27 mouse cellular contexts compared by ENCODE assay signal in genomic region chr1:136418393-136418792, GRCm38 (mm10). TPM values are rescaled to one million over a fixed set of nuclear protein-coding genes. Genes with fewer than 3 reads are reported as not detected.
A peak's percentile ranks its signal among the peaks of the same experiment; 100 is the strongest.
DNase-seq lines count a peak whose midpoint lies in the region; ATAC-seq and TF ChIP-seq lines count a peak whose summit lies in the region.
"Had no signal": no experiment of that assay in that cellular context is flagged by ENCODE, and none has a peak within 500 bp of the region (broad histone marks: within the 10 kb centered on the region; RNA-seq: fewer than 3 reads in every experiment).

No protein-coding gene starts in this region.

- intact Hi-C loops in left cerebral cortex, postnatal 10 days (cut with DNase I) = loop anchor here (5.0 kb wide), 1 partner anchor 76 kb away; no protein-coding TSS in a partner anchor
- intact Hi-C loops in left cerebral cortex, postnatal 14 days (cut with DNase I) = no loop called here

- no peaks in the 10 kb centered on the region for H3K4me1 ChIP-seq in forebrain, postnatal 0 days (ENCODE audit: insufficient read depth)
- 0 out of 2 replicates have a peak, but pooled peaks cover 2% of the 10 kb centered on the region for H3K4me1 ChIP-seq in forebrain, embryonic 14.5 days (ENCODE audit: control insufficient read depth, insufficient read depth, low read length)
- H3K4me1 ChIP-seq: heart, embryonic 15.5 days had no signal

- no peaks in the 10 kb centered on the region for H3K27me3 ChIP-seq in forebrain, postnatal 0 days (ENCODE audit: insufficient read depth, low read length)
- no peaks in the 10 kb centered on the region for H3K27me3 ChIP-seq in forebrain, embryonic 14.5 days (replicated peaks; ENCODE audit: control insufficient read depth, insufficient read depth, low read length)
- H3K27me3 ChIP-seq: forebrain, embryonic 13.5 days; heart, embryonic 15.5 days; limb, embryonic 12.5 days; liver, embryonic 15.5 days; midbrain, embryonic 15.5 days; neural tube, embryonic 15.5 days; Patski had no signal

- ATAC-seq in forebrain, postnatal 0 days = no peak
- ATAC-seq in forebrain, embryonic 14.5 days = no peak
- ATAC-seq: forebrain, embryonic 13.5 days; hindbrain, embryonic 16.5 days; midbrain, embryonic 15.5 days; Patski had no signal

- no peak overlapping the region for H3K27ac ChIP-seq in forebrain, postnatal 0 days (ENCODE audit: low read depth, low read length)
- H3K27ac ChIP-seq in forebrain, embryonic 14.5 days (ENCODE audit: low read depth, low read length) = no peak overlapping the region
- H3K27ac ChIP-seq: forebrain, embryonic 13.5 days; heart, embryonic 15.5 days; limb, embryonic 12.5 days; liver, embryonic 15.5 days; midbrain, embryonic 15.5 days; neural tube, embryonic 15.5 days had no signal

- H3K9ac ChIP-seq in forebrain, postnatal 0 days = no peak overlapping the region
- H3K9ac ChIP-seq in forebrain, embryonic 14.5 days (ENCODE audit: low read length) = no peak overlapping the region
- H3K9ac ChIP-seq: forebrain, embryonic 13.5 days; heart, embryonic 15.5 days; limb, embryonic 12.5 days; liver, embryonic 15.5 days; lung, embryonic 14.5 days; midbrain, embryonic 15.5 days; neural tube, embryonic 15.5 days had no signal

- DNase-seq in forebrain, postnatal 0 days = peak; percentile 47
- DNase-seq in forebrain, embryonic 14.5 days (ENCODE audit: low spot score) = no peak
- peak; percentile 45 to 73 for DNase-seq in left cerebral cortex, adult 18-20 months (ENCODE audit: low spot score in 2 of 2)
- no peak for DNase-seq in left cerebral cortex, postnatal 10 days (ENCODE audit: extremely low spot score in 1 of 2, low spot score in 2 of 2)
- DNase-seq in brain, embryonic 18.5 days (ENCODE audit: low read depth, low spot score) = peak; percentile 26
- peak; percentile 37 to 52 for DNase-seq in left cerebral cortex, postnatal 14 days (ENCODE audit: low spot score in 2 of 2)
- DNase-seq in spleen, postnatal 10 days (ENCODE audit: low spot score in 2 of 2) = no peak
- DNase-seq in urinary bladder, adult 18-20 months (ENCODE audit: low spot score in 2 of 2) = no peak
- DNase-seq: adrenal gland, postnatal 10 days; cerebellum, adult 18-20 months; cerebellum, postnatal 14 days; gastrocnemius, postnatal 14 days; kidney, adult 18-20 months; lung, embryonic 14.5 days; lung, postnatal 14 days; retina, postnatal 1 day; thymus, adult 18-20 months; thymus, postnatal 25 days had no signal

- WGBS in forebrain, postnatal 0 days = 69% methylated on average over 6 of the region's 6 CpGs
- 94% methylated on average over 6 of the region's 6 CpGs for WGBS in forebrain, embryonic 14.5 days

- 0 out of 2 replicates have a peak, but pooled peaks cover 3% of the 10 kb centered on the region for H3K36me3 ChIP-seq in forebrain, postnatal 0 days (ENCODE audit: insufficient read depth)
- H3K36me3 ChIP-seq in forebrain, embryonic 14.5 days (ENCODE audit: control insufficient read depth, insufficient read depth, low read length) = peaks cover 8% of the 10 kb centered on the region; the same call in 1 of the 2 replicates
- H3K36me3 ChIP-seq: heart, embryonic 15.5 days; midbrain, embryonic 15.5 days had no signal

- TF ChIP-seq CTCF in forebrain, postnatal 0 days (IDR thresholded peaks at IDR 0.05; ENCODE audit: low read depth) = no peak

- H3K4me2 ChIP-seq in forebrain, postnatal 0 days (ENCODE audit: low read depth) = no peak overlapping the region
- no peak overlapping the region for H3K4me2 ChIP-seq in forebrain, embryonic 14.5 days (ENCODE audit: low read length)
- H3K4me2 ChIP-seq: forebrain, embryonic 13.5 days; heart, embryonic 15.5 days; limb, embryonic 12.5 days; liver, embryonic 15.5 days; lung, embryonic 14.5 days; midbrain, embryonic 15.5 days; neural tube, embryonic 15.5 days had no signal

- H3K4me3 ChIP-seq in forebrain, postnatal 0 days (ENCODE audit: low read depth, low read length) = no peak overlapping the region
- H3K4me3 ChIP-seq in forebrain, embryonic 14.5 days (ENCODE audit: low read depth, low read length) = no peak overlapping the region
- H3K4me3 ChIP-seq: forebrain, embryonic 13.5 days; heart, embryonic 15.5 days; limb, embryonic 12.5 days; liver, embryonic 15.5 days; midbrain, embryonic 15.5 days; neural tube, embryonic 15.5 days had no signal

- no peaks in the 10 kb centered on the region for H3K9me3 ChIP-seq in forebrain, postnatal 0 days (ENCODE audit: low read length)
- H3K9me3 ChIP-seq in forebrain, embryonic 14.5 days (replicated peaks; ENCODE audit: control insufficient read depth, low read length) = no peaks in the 10 kb centered on the region
- H3K9me3 ChIP-seq: forebrain, embryonic 13.5 days; G1E; heart, embryonic 15.5 days; limb, embryonic 12.5 days; liver, embryonic 15.5 days; midbrain, embryonic 15.5 days; neural tube, embryonic 15.5 days had no signal

RNA-seq across cellular contexts. Expression of gene Ddx59, which starts 3.3 kb away (rescaled TPM):
- 16.2 and 18.8 TPM in 2 replicates for total RNA-seq in forebrain, postnatal 0 days (2014; rRNA removed)
- polyA plus RNA-seq in forebrain, postnatal 0 days (2015; fragmentation: Nextera tagmentation; extraction: Ambion mirVana) = 14.6 and 17.8 TPM in 2 replicates
- 17.0 and 18.1 TPM in 2 replicates for polyA plus RNA-seq in forebrain, embryonic 14.5 days (2014; fragmentation: Nextera tagmentation; extraction: Ambion mirVana)
- 10 to 100 TPM in 1 of 2 experiments, 1 to 10 TPM in 1; 9.7 to 11.8 TPM for total RNA-seq in left cerebral cortex, adult 18-20 months (2021)
- total RNA-seq in left cerebral cortex, postnatal 10 days (2021) = 10 to 100 TPM; 10.3 TPM
- total RNA-seq in left cerebral cortex, postnatal 14 days (2021) = 1 to 10 TPM; 8.4 to 8.7 TPM

RNA-seq across cellular contexts. Expression of gene Kif14, which starts 47.8 kb away (rescaled TPM):
- total RNA-seq in forebrain, postnatal 0 days (2014; rRNA removed) = 1.1 and 1.3 TPM in 2 replicates
- 0.42 and 0.56 TPM in 2 replicates for polyA plus RNA-seq in forebrain, postnatal 0 days (2015; fragmentation: Nextera tagmentation; extraction: Ambion mirVana)
- polyA plus RNA-seq in forebrain, embryonic 14.5 days (2014; fragmentation: Nextera tagmentation; extraction: Ambion mirVana) = 3.2 and 3.5 TPM in 2 replicates
- total RNA-seq in left cerebral cortex, adult 18-20 months (2021) = under 1 TPM; 0.14 to 0.23 TPM
- under 1 TPM; 0.75 to 0.79 TPM for total RNA-seq in left cerebral cortex, postnatal 10 days (2021)
- under 1 TPM; 0.46 to 0.59 TPM for total RNA-seq in left cerebral cortex, postnatal 14 days (2021)

Comparison
In these comparisons a context has a peak if more than half of its experiments do, and no peak if none do; other contexts are left out.
1. DNase-seq: peak in forebrain, postnatal 0 days (single experiment), left cerebral cortex, adult 18-20 months (2 of 2), brain, embryonic 18.5 days (single experiment) and left cerebral cortex, postnatal 14 days (2 of 2); none in forebrain, embryonic 14.5 days (single experiment), left cerebral cortex, postnatal 10 days (0 of 2), spleen, postnatal 10 days (0 of 2) and urinary bladder, adult 18-20 months (0 of 2).